Mouse (Mus musculus) embryo, embryonic 10 days (tissue): ENCODE results near the gene Rsad2.
A peak's percentile ranks its signal among the peaks of the same experiment; 100 is the strongest.
"Not testable (repeated sequence)": the region's sequence is repeated elsewhere in the genome, so short reads cannot be mapped to it uniquely, and the experiment has no call there.

ENCODE experiments used
- DNase-seq: peaks from one replicate; pipeline ENCODE4 v3.0.0-alpha.2; 2015; ENCODE audit warnings: low spot score

Gene Rsad2

DNA sequence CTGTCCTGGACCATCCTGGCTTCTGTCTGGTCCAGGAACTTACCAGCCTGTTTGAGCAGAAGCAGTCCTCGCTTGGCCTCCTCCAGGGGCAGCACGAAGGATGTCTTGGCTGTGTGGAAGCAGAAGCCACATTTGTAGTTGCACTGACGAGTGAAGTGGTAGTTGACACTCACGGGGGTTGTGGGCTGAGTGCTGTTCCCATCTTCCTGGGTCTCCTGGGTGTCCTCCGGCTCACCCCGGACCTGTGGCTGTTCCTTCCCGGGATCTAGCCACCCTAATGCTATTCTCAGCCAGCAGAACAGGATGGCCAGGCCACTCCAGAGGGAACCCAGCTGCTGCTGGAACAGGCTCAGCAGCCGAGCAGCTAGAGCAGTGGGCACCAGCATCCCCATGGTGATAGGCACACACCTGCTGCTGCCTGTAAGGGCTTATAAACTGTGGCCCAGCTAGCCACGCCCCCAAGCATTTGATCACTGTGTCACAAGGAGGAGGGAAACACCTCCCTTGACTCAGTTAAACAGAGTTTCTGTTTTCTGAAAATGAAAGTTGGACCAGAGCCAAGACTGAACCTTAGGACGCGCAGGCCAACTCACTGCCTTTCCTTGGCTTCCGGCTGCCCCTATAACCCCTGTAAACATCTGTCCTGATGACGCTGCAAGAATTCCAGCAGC, at the start of gene Rsad2:
TSS of gene Rsad2 (minus strand) at position 425 of the 671 bp plus-strand sequence.
- DNase-seq: peak; percentile 18

DNA sequence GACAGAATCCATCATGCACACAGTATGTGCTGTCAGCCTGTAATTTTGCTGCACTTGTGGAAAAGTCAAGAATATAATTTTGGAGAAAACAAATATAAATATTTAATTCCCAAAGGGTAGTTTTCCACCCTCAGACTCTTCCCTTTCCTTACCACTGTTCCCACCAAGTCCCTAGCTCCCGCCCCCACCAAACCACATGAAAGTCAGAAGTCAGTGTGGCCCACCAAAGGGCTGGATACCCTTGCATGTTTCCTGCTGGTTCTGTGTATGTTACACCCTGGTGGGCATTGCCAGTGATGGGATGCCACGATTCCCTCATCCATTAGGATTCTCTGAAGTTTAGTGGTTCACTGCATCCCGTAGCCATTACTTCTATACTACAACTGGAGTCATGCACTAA, 44.8 kb upstream of the Rsad2 start:
- DNase-seq: no peak

DNA sequence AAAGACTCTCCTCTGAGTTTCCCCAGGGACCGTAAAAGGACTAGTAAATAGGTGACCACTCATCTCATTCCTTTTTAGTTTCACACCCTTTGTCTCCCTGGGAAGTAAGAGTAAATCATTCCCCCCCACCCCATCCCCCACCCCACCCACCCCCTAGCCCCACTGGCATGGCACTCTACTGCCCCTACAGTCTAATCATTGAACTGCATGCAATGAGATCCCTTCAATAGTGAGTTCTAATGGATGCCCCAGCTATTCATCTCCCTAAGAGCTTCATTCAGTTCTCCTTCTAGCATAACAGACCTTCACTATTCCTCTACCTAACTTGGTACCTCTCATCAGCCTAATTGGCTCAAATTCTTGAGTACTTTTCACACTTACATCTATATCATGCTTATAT, 33.7 kb upstream of the Rsad2 start:
- peak; percentile 32 for DNase-seq

DNA sequence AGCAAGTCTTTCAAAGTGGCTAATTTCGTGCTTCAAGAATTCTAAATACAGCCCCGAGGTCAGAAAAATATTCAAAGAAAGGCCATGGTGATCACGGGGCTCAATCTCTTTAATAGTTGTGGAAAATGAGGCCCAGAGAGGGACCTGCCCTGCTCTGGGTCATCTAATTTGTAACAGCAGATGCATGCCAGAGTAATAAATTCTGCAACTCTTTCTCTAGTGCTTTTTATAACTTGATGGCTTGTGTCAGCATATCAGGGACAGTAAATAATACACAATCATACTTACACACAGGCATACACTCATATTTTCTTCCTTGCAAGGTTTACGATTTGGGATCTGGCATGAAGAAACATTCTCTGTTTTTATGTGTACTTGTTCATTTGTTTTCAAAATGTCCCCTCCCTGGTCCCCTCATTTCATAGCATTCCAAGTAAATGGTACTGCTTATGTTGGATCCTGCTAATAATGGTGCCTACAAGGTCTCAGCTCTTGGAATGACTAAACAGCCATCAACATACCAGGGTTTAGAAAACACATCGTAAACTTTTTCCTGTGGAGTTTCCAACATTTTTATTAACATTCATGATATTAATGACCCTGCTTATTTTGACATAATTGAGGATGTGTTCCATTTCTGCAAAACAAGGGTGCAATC, 32.5 kb upstream of the Rsad2 start:
- no peak for DNase-seq

DNA sequence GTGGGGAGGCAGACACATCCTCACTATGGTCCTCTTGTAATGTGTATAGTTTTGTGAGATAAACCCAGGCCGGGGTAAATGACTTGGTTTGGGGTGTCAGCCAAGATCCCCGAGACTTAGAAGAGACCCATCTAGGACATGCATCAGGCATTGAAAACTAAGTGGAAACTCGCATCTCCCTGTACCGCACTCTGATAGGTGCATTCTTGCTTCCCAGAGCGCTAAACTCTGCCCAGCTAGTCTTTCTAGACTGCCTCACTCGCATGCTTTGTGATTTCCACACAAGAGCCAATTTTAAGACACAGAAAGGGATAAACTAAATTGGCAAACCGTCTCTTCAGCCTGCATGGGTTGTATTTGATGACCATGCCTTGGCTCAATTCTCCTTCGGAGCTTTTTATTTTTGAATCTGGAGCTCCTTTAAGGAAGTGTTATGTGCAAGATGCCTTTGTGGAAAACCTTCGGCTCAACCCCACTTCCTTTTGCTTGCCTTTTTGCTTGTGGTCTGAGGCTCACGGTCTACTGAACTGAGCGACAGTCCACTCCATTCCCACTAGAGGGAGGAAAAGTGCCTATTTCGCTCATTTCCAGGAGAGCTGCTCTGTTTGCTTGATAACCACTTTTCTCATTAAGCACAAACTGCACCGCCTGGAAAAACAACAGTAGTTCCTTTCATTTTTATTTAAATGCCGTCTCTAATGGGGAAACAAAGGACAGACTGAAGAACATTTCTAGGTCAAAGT, 31.8 kb upstream of the Rsad2 start:
- peak; percentile 83 for DNase-seq

DNA sequence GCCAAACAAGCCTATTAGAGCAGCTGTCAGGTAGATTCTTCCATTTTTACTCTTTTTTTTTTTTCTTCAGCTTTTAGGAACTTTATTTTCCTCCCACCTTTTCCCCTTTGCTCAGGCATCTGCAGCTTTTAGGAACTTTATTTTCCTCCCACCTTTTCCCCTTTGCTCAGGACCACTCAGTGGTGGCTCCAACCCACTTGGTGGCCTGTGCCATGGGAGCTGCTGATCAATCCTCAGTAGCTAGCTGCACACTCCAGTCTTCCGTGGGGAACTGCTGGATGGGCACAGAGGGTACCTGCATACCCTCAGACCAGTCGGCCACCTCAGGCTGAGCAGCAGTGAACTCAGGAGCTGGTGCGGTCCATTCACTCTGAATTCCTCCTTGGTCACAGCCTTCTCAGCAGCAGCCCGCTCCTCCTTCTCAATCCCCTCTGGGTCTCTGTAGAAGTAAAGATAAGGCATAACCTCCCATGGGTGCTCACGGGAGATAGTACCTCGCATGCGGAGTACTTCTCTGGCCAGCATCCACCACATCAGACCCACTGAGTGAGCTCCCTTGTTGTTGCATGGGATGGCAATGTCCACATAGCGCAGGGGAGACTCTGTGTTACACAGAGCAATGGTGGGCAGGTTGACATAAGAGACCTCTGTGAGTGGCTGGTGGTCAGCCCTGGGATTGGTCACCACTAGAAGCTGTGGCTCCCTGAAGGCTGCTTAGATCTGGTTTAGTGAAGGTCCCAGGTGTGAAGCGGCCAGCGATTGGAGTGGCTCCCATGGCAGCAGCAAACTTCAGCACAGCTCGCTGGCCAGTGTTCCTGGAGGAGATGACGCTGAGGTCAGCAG, 29.7 kb upstream of the Rsad2 start:
- not testable (repeated sequence) for DNase-seq

DNA sequence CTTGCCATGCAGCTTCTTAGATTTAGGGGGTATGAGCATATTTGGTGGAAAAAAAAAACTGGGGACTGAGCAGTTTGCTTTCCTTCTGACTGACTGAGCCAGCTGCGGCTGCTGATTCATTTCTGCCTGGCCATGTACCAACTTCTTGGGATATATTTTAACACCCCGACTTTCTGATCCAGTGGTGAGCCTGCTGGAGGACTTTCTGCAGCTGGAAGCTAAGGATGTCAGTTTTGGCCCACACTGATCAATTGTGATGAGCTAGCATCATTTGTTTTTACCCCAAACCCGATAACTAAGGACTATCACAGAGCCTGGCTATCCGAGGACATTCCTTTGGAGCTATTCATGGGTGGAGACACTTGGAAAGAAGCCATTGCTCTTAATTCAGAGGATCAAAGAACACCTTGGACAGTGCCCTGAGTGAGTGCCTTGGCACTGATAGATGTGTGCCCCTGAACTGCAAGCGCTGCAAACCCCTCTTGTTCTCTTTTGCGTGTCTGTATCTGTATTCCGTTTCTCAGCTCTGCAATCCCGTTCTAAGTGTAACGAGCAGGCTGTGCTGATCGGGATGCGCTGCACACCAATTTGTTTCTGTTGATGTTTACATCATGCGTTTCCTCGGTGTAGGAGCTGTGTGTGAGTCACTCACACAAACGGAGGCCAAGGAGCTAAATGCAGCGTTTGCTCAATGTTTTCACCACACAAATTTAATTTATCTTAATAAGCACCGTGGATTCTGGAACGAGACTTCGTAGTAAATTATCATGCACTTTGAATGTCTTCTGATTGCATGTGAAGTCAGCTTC, 22.1 kb upstream of the Rsad2 start:
- DNase-seq: no peak

DNA sequence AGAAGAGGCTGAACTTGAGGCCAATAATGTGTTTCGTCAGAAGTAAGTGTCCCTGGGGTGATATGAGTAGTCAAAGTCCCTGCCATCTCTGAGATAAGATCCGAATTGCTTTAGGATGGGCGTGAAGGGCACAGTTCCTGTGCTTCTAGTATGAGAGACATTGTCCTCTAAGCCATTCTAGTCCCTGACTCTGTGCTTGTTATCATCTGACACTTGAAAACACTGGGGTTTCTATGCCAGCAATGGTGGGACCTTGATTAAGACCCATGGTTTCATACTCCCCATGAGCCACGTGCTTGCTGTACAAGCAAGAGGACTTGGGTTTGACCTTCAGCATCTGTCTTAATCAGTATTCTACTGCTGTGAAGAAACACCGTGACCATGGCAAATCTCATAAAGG, 20.9 kb upstream of the Rsad2 start:
- no peak for DNase-seq

DNA sequence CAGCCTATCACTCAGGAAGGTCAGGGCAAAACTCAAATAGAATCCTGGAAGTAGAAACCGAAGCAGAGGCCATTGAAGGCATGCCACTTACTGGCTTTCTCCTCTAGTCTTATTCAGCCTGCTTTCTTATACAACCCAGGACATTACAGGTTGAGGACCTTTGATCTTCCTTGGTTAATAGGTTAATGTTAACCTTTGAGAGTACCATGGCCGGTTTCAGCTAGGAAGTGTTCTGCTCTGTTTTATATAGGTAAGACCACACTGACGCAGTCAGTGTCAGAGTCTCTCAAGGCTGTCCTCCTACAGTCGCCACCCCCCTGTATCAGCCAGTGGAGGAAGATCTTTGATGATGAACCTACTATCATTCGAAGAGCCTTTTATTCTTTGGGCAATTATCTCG, 17.5 kb upstream of the Rsad2 start:
- DNase-seq: no peak

DNA sequence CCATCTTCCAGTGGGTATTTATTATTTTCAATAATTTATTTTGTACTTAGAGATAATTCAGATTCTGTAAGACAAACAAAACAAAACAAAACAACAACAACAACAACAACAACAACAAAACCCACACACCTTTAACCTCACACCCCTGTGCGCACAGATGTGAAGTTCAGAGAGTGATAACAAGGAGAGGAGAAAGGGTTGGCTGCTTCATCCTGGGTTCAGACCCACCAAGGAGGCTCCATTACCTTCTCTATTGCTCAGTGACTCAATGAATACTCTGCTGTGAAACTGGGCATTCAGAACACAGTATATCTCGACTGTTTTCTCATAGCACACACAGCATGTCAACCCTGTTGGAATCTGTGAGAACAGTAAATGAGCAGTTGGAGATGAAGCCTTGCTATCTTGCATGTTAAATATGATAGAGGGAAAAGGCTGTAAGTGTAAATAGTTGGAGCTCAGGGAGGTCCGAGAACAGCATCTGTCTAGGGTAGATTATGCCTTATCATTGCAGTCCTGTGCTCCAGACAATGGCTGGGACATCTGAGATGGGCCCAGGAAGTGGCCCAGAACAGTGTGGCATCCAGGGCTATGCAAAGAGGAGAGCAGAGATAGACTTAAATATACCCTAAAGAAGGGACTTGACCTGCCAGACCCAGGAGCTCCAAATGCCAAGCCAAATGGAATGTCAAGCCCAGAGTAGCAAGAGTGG, 16.7 kb upstream of the Rsad2 start:
- no peak for DNase-seq

DNA sequence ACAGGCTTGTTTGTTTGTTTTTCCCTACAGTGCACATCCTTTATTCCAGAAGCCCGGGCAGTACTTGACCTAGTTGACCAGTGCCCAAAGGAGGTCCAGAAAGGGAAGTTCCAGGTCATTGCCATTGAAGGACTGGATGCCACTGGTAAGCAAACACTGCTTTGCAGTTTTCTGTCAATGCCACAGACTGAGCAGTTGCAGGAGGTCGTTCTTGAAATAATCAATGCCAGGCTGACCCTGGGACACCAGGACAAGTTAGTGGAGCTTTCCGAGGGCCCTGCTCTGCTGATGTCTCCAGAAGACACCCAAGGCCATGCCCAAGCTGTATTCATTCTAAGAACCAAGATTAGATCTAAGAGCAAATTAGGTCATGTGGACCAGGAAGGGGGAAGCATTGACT, 15.1 kb upstream of the Rsad2 start:
- DNase-seq: no peak

DNA sequence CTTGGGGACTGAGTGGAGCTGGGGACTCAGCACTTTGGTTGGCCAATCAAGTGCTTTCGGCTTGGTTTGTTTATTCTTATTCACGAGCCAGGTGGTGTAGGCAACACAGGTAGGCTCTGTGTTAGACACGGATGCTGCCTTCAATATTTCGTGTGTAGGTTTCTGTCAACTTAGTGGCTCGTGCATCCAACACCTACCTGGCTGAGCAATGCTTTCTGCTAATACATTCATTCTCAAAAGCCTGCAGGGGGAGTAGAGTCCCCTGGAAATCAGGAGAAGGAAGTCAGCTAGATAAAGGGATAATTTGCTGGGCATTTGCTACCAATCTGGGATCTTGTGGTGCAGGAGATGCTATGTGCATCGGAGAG, 13.8 kb upstream of the Rsad2 start:
- DNase-seq: no peak

DNA sequence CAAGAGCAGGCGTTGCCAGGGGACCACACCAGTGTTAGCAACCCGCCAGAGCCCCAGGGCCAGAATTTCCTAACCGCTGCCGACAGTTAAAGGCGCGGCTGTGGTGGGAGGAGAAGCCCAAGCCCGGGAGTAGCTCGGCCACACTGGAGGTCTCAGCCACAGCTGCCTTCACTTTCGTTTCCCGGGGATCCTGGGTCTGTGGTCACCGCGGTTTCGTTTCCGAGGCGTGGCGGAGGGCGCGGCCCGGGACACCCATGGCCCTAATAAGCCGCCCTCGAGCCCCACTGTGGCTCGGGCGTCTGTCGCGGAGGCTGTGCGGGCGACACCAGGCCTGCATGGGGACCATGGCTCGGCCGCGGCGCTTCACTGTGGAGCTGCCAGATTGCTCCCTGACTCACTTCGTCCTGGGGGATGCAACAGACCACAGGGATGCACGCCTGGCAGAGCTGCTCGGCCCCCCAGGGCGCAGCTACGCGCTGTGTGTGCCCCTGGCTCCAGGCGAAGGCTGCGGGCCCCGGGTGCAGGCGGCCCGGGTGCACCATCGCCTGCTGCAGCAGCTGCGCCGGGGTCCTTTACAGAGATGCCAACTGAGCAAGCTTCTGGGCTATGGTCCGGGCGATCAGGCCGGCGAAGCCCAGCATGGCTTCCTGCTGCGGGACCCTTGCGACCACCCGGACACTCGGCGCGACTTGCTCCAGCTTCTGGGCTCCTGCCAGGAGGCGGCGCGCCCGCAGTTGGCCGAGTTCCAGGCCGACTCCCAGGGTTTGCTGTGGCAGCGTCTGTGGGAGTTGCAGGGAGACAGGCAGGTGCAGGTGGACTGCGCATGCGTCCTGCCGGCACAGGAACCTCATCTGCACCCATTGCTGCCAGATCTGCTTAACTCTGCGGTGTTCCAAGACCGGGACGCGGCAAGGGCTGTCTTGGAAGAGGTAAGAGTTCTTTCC, 13.1 kb upstream of the Rsad2 start, which contains the start of gene Cmpk2:
TSS of gene Cmpk2 (plus strand) at position 107 of the 944 bp plus-strand sequence.
- DNase-seq: peak; percentile 72

DNA sequence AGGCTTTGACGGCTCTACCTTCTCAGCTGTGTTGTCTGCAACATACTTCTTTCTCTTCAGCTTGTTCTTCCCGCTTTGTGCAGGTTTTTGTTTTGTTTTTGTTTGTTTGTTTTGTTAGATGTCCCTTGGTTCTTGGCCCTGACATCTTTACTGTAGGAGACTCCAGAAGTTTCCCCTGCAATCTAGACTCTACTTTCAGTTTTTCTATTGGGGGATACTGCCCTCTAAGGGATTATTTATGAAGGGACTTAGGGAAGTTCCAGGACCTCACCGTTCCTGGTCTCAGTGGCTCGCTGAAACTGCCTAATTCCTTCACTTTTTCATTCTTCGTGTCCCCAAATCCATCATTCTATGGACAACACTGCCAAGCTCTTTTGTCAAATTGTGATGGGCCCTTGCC, 9.3 kb upstream of the Rsad2 start:
- no peak for DNase-seq

DNA sequence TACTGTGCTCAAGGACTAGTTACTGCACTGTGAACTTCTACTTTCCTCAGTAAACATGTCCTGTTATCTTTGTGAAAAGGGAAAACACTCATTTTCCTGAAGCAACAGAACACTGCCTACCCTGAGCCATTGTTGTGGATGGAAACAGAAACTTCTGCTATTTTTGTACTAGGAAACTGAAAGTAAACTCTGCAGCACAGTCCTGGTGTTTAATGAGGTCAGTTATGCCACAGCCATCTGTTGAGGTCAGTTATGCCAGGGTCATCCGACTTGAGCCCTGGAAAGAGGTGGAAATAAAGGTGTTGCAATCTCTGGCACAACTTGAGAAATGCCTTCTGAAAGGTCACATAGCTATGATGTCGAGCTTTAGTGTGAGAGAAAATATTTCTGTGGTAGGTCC, 3.8 kb upstream of the Rsad2 start:
- no peak for DNase-seq

DNA sequence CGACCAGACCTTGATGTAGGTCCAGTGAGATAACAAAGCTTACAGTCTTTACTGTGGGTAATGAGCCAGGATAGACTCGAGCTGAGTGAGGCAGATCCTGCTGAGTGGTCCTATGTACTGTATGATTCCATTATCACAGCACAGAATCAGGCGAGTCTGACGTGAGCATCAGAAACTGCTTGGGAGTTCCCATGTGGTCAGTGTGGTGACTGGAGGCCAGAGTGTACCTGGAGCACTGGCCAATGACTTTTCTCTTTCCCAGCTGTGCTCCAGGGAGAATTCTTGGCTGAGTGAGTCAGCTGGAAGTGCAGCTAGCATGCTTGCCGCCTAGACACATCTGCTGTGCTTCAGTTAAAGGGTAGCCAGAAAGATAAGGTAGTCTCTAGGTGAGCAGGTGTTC, 1.6 kb downstream of the Rsad2 start:
- DNase-seq: no peak

DNA sequence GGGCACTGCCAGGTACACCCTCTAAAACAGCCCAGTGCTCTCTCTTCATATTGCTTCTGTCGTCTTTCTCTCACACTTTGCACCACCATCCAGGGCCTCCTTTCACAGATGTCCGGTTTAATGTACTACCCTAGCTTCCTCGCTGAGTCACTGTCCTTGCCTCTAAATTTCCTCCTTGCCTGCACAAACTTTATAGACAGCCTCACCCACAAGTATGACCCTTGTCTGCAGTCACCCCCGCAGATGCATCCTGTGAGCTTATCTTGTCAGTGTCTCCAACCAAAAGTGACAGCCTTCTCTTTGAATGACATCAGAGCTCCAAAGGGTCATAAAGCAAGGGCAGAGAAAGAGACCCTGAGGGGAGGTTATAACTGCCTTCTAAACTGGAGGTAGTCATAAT, 3.3 kb downstream of the Rsad2 start:
- DNase-seq: no peak

DNA sequence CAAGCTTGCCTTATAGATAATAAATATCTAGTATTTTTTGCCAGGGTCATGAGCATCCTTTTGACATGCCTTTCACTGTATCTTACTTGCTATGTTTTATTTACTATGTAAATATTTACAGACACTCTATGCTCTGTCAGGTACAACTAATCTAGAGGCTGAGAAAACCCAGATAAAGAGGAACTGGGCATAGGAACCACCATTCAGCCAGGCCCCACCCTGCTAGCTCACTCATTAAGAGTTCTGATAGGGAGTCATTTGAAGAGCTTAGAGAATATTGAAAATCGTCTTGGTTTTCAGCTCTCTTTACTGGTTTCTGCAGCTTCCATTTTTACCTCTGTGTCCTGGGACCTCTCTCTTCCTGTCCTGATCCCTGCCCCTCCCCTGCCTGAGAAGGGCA, 5.1 kb downstream of the Rsad2 start:
- no peak for DNase-seq

DNA sequence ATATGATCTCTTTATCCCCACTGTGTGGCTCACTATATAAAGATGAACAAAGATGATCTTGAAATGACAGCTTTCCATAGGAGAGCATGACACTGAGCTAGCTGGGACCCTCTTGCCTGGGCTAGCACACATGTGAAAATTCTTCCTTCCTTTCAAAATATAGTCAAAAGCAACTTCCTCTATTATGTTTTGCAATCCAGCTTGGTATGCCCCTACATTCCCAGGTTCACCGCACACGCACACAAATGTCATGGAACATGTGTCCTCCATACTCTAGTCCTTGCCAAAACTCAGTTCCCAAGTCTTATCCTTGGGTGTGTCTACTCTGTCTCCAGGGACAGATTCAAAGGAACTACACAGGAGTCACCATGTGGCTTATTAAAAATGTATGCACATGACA, 6.8 kb downstream of the Rsad2 start:
- DNase-seq: no peak
